Mouse (Mus musculus) mesoderm, embryonic 11.5 days (tissue): ENCODE measurements at regions not wholly inside any gene's neighbourhood (a gene's known extent, or its start where the extent isn't known, plus 50 kb on each side); places are given as distances from the start of the nearest gene placed in this dataset.

Source experiments
- DNase-seq: peaks from one replicate; pipeline ENCODE4 v3.0.0-alpha.2; 2012; ENCODE audit warnings: low read depth, low spot score

GRCm38 (mm10) chr16:70621750-70622149 is 308.0 kb downstream of the Gbe1 start:
- no peak for DNase-seq

GRCm38 (mm10) chr16:70643630-70644264 is 330.0 kb downstream of the Gbe1 start:
- DNase-seq: no peak

- DNase-seq: no peak
Measured at GRCm38 (mm10) chr16:70644695-70645279, 331.0 kb downstream of the Gbe1 start.

- no peak for DNase-seq
Measured at GRCm38 (mm10) chr16:70654429-70655081, 340.8 kb downstream of the Gbe1 start.

GRCm38 (mm10) chr16:70689826-70690225 is 376.1 kb downstream of the Gbe1 start:
- no peak for DNase-seq

- DNase-seq: peak; percentile 6
Measured at GRCm38 (mm10) chr16:70724722-70725284, 411.1 kb downstream of the Gbe1 start.

- peak; percentile 13 for DNase-seq
Measured at GRCm38 (mm10) chr16:70725291-70725801, 411.6 kb downstream of the Gbe1 start.

- no peak for DNase-seq
Measured at GRCm38 (mm10) chr16:70733016-70733415, 419.3 kb downstream of the Gbe1 start.

GRCm38 (mm10) chr16:70740046-70740445 is 426.3 kb downstream of the Gbe1 start:
- DNase-seq: no peak

GRCm38 (mm10) chr16:70754228-70754627 is 440.5 kb downstream of the Gbe1 start:
- no peak for DNase-seq

GRCm38 (mm10) chr16:70798061-70798460 is 484.3 kb downstream of the Gbe1 start:
- no peak for DNase-seq

GRCm38 (mm10) chr16:70803549-70803948 is 489.8 kb downstream of the Gbe1 start:
- no peak for DNase-seq

GRCm38 (mm10) chr16:70825910-70826309 is 512.2 kb downstream of the Gbe1 start:
- no peak for DNase-seq

- no peak for DNase-seq
Measured at GRCm38 (mm10) chr16:70835006-70835405, 521.3 kb downstream of the Gbe1 start.

GRCm38 (mm10) chr16:70838139-70838538 is 524.4 kb downstream of the Gbe1 start:
- no peak for DNase-seq

- no peak for DNase-seq
Measured at GRCm38 (mm10) chr16:70868241-70868640, 554.5 kb downstream of the Gbe1 start.

GRCm38 (mm10) chr16:70869205-70869604 is 555.5 kb downstream of the Gbe1 start:
- DNase-seq: no peak

GRCm38 (mm10) chr16:70874080-70874479 is 560.3 kb downstream of the Gbe1 start:
- DNase-seq: no peak

GRCm38 (mm10) chr16:70880678-70881077 is 566.9 kb downstream of the Gbe1 start:
- no peak for DNase-seq

GRCm38 (mm10) chr16:70881098-70881850 is 567.5 kb downstream of the Gbe1 start:
- DNase-seq: peak; percentile 5

- no peak for DNase-seq
Measured at GRCm38 (mm10) chr16:70900085-70900484, 586.3 kb downstream of the Gbe1 start.

GRCm38 (mm10) chr16:70920047-70920446 is 606.3 kb downstream of the Gbe1 start:
- DNase-seq: no peak
